Comparison of ENCODE assay signal across 15 mouse cellular contexts in genomic region chr7:45060632-45061122, GRCm38 (mm10). TPM values are rescaled to one million over a fixed set of nuclear protein-coding genes. Genes with fewer than 3 reads are reported as not detected.
DNase-seq lines count a peak whose midpoint lies in the region; ATAC-seq and TF ChIP-seq lines count a peak whose summit lies in the region.
"Had no signal": no experiment of that assay in that cellular context is flagged by ENCODE, and none has a peak within 500 bp of the region (broad histone marks: within the 10 kb centered on the region; RNA-seq: fewer than 3 reads in every experiment).

No protein-coding gene starts in this region.

- H3K4me3 ChIP-seq in heart, embryonic 13.5 days: peak overlapping the region; percentile 83; the same call in 1 of the 2 replicates
- peak overlapping the region; percentile 72 for H3K4me3 ChIP-seq in testis, adult 2 months (ENCODE audit: control insufficient read depth, low read depth, low read length)
- no peak overlapping the region for H3K4me3 ChIP-seq in liver, embryonic 12.5 days
- H3K4me3 ChIP-seq: hindbrain, embryonic 15.5 days; left cerebral cortex, adult 2 months had no signal

- no peak for TF ChIP-seq CTCF in testis, adult 2 months (IDR thresholded peaks at IDR 0.05; ENCODE audit: control insufficient read depth, insufficient read depth, insufficient replicate concordance, low read depth, low read length)

- H3K4me2 ChIP-seq in heart, embryonic 13.5 days: no peak overlapping the region
- H3K4me2 ChIP-seq in liver, embryonic 12.5 days: no peak overlapping the region

- H3K4me1 ChIP-seq in heart, embryonic 13.5 days: peaks cover 31% of the 10 kb centered on the region
- peaks cover 19% of the 10 kb centered on the region for H3K4me1 ChIP-seq in testis, adult 2 months (ENCODE audit: control insufficient read depth, insufficient read depth, low read length)
- peaks cover 46% of the 10 kb centered on the region for H3K4me1 ChIP-seq in liver, embryonic 12.5 days

- H3K27ac ChIP-seq in heart, embryonic 13.5 days (replicated peaks): no peak overlapping the region
- no peak overlapping the region for H3K27ac ChIP-seq in testis, adult 2 months (ENCODE audit: control insufficient read depth, insufficient read depth, low read depth, low read length)
- H3K27ac ChIP-seq in liver, embryonic 12.5 days: 0 out of 2 replicates have a peak overlapping the region, but pooled peaks have one; percentile 84
- H3K27ac ChIP-seq: hindbrain, embryonic 15.5 days; left cerebral cortex, adult 2 months had no signal

- TF ChIP-seq POLR2A in testis, adult 2 months (IDR thresholded peaks at IDR 0.05; ENCODE audit: control insufficient read depth, low read depth, low read length): no peak

- H3K27me3 ChIP-seq in heart, embryonic 13.5 days (replicated peaks): no peaks in the 10 kb centered on the region
- no peaks in the 10 kb centered on the region for H3K27me3 ChIP-seq in testis, adult 2 months (ENCODE audit: control insufficient read depth, insufficient read depth, low read length)
- no peaks in the 10 kb centered on the region for H3K27me3 ChIP-seq in liver, embryonic 12.5 days (replicated peaks)
- H3K27me3 ChIP-seq: forebrain, embryonic 12.5 days; hindbrain, embryonic 15.5 days had no signal

- H3K9me3 ChIP-seq in heart, embryonic 13.5 days: no peaks in the 10 kb centered on the region
- no peaks in the 10 kb centered on the region for H3K9me3 ChIP-seq in liver, embryonic 12.5 days (replicated peaks)
- H3K9me3 ChIP-seq: forebrain, embryonic 12.5 days; hindbrain, embryonic 15.5 days had no signal

- H3K9ac ChIP-seq in heart, embryonic 13.5 days: no peak overlapping the region
- no peak overlapping the region; the same call in 1 of the 2 replicates for H3K9ac ChIP-seq in liver, embryonic 12.5 days
- H3K9ac ChIP-seq: hindbrain, embryonic 15.5 days had no signal

- DNase-seq in heart, adult 9 months (ENCODE audit: low spot score in 2 of 2): no peak
- DNase-seq in testis, postnatal 14 days (ENCODE audit: low spot score): no peak
- no peak for DNase-seq in right cerebral cortex, adult 18-20 months
- DNase-seq in retina, postnatal 1 day: no peak
- DNase-seq in cerebellum, adult 18-20 months: no peak
- DNase-seq: cerebellum, adult 2 months; gastrocnemius, postnatal 25 days; kidney, postnatal 36 days; thymus, postnatal 25 days had no signal

- ATAC-seq in heart, embryonic 13.5 days (ENCODE audit: extremely low read depth, insufficient number of reproducible peaks, low FRiP score, low TSS enrichment): no peak
- no peak for ATAC-seq in liver, embryonic 12.5 days

- no peaks in the 10 kb centered on the region; the same call in 1 of the 2 replicates for H3K36me3 ChIP-seq in heart, embryonic 13.5 days
- no peaks in the 10 kb centered on the region for H3K36me3 ChIP-seq in testis, adult 2 months (ENCODE audit: control insufficient read depth, insufficient read depth, low read length)
- H3K36me3 ChIP-seq in liver, embryonic 12.5 days: no peaks in the 10 kb centered on the region
- H3K36me3 ChIP-seq: forebrain, embryonic 12.5 days; hindbrain, embryonic 15.5 days had no signal

- WGBS in heart, embryonic 13.5 days: 80% methylated on average over 6 of the region's 6 CpGs
- 50% methylated on average over 6 of the region's 6 CpGs for WGBS in liver, embryonic 12.5 days (ENCODE audit: insufficient replicate concordance)

RNA-seq across cellular contexts. Expression of gene Nosip, which starts 1.6 kb away (rescaled TPM):
- 46.6 and 49.6 TPM in 2 replicates for polyA plus RNA-seq in heart, embryonic 13.5 days (2015; fragmentation: Nextera tagmentation; extraction: Ambion mirVana)
- polyA plus RNA-seq in testis, adult 2 months (2012; rRNA removed): 115 and 123 TPM in 2 replicates
- polyA plus RNA-seq in liver, embryonic 12.5 days (2016; fragmentation: Nextera tagmentation; extraction: Ambion mirVana): 31.6 and 38.7 TPM in 2 replicates

RNA-seq across cellular contexts. Expression of gene Prrg2, which starts 1.8 kb away (rescaled TPM):
- 12.5 and 13.6 TPM in 2 replicates for polyA plus RNA-seq in heart, embryonic 13.5 days (2015; fragmentation: Nextera tagmentation; extraction: Ambion mirVana)
- 27.3 and 27.9 TPM in 2 replicates for polyA plus RNA-seq in testis, adult 2 months (2012; rRNA removed)
- polyA plus RNA-seq in liver, embryonic 12.5 days (2016; fragmentation: Nextera tagmentation; extraction: Ambion mirVana): 8.5 and 8.6 TPM in 2 replicates

RNA-seq across cellular contexts. Expression of gene Prr12, which starts 8.0 kb away (rescaled TPM):
- polyA plus RNA-seq in heart, embryonic 13.5 days (2015; fragmentation: Nextera tagmentation; extraction: Ambion mirVana): 6.8 and 7.1 TPM in 2 replicates
- 3.4 and 3.5 TPM in 2 replicates for polyA plus RNA-seq in testis, adult 2 months (2012; rRNA removed)
- polyA plus RNA-seq in liver, embryonic 12.5 days (2016; fragmentation: Nextera tagmentation; extraction: Ambion mirVana): 3.0 and 4.1 TPM in 2 replicates

RNA-seq across cellular contexts. Expression of gene Rcn3, which starts 31.3 kb away (rescaled TPM):
- 271 and 277 TPM in 2 replicates for polyA plus RNA-seq in heart, embryonic 13.5 days (2015; fragmentation: Nextera tagmentation; extraction: Ambion mirVana)
- polyA plus RNA-seq in testis, adult 2 months (2012; rRNA removed): 10.4 and 16.3 TPM in 2 replicates
- polyA plus RNA-seq in liver, embryonic 12.5 days (2016; fragmentation: Nextera tagmentation; extraction: Ambion mirVana): 69.1 and 70.9 TPM in 2 replicates

RNA-seq across cellular contexts. Expression of gene Rras, which starts 42.9 kb away (rescaled TPM):
- polyA plus RNA-seq in heart, embryonic 13.5 days (2015; fragmentation: Nextera tagmentation; extraction: Ambion mirVana): 71.6 and 82.6 TPM in 2 replicates
- polyA plus RNA-seq in testis, adult 2 months (2012; rRNA removed): 43.4 and 44.2 TPM in 2 replicates
- 13.9 and 15.5 TPM in 2 replicates for polyA plus RNA-seq in liver, embryonic 12.5 days (2016; fragmentation: Nextera tagmentation; extraction: Ambion mirVana)
